Comparison of ENCODE assay signal across 9 mouse cellular contexts in genomic region chr2:147305262-147305661, GRCm38 (mm10). TPM values are rescaled to one million over a fixed set of nuclear protein-coding genes. Genes with fewer than 3 reads are reported as not detected.
A peak's percentile ranks its signal among the peaks of the same experiment; 100 is the strongest.
DNase-seq lines count a peak whose midpoint lies in the region; ATAC-seq lines count a peak whose summit lies in the region.
"Had no signal": no experiment of that assay in that cellular context is flagged by ENCODE, and none has a peak within 500 bp of the region (broad histone marks: within the 10 kb centered on the region; RNA-seq: fewer than 3 reads in every experiment).

No protein-coding gene starts in this region.

- no peak for ATAC-seq in intestine, embryonic 14.5 days (replicated peaks; ENCODE audit: low FRiP score, low TSS enrichment, low read depth)
- no peak for ATAC-seq in intestine, embryonic 16.5 days

- no peak overlapping the region for H3K27ac ChIP-seq in intestine, embryonic 14.5 days (ENCODE audit: low read depth)
- H3K27ac ChIP-seq in intestine, embryonic 16.5 days (ENCODE audit: low read length): no peak overlapping the region
- H3K27ac ChIP-seq: embryonic facial prominence, embryonic 15.5 days had no signal

- H3K4me2 ChIP-seq in intestine, embryonic 14.5 days (ENCODE audit: low read length): no peak overlapping the region
- H3K4me2 ChIP-seq in intestine, embryonic 16.5 days (ENCODE audit: low read depth, low read length): no peak overlapping the region
- H3K4me2 ChIP-seq: embryonic facial prominence, embryonic 15.5 days had no signal

- H3K9ac ChIP-seq in intestine, embryonic 14.5 days (ENCODE audit: low read length): no peak overlapping the region
- H3K9ac ChIP-seq in intestine, embryonic 16.5 days (ENCODE audit: low read depth, low read length): no peak overlapping the region
- H3K9ac ChIP-seq: embryonic facial prominence, embryonic 15.5 days had no signal

- 0 out of 2 replicates have a peak, but pooled peaks cover 2% of the 10 kb centered on the region for H3K27me3 ChIP-seq in intestine, embryonic 14.5 days (replicated peaks; ENCODE audit: control insufficient read depth, insufficient read depth, low read length)
- H3K27me3 ChIP-seq in intestine, embryonic 16.5 days (replicated peaks; ENCODE audit: control insufficient read depth, insufficient read depth, low read length): no peaks in the 10 kb centered on the region

- no peaks in the 10 kb centered on the region for H3K36me3 ChIP-seq in intestine, embryonic 14.5 days (ENCODE audit: control insufficient read depth, insufficient read depth, low read length)
- H3K36me3 ChIP-seq in intestine, embryonic 16.5 days (ENCODE audit: control insufficient read depth, insufficient read depth, low read length): no peaks in the 10 kb centered on the region
- H3K36me3 ChIP-seq: embryonic facial prominence, embryonic 15.5 days had no signal

- no peak overlapping the region for H3K4me3 ChIP-seq in intestine, embryonic 14.5 days (ENCODE audit: low read depth, low read length)
- no peak overlapping the region for H3K4me3 ChIP-seq in intestine, embryonic 16.5 days (ENCODE audit: low read length)
- H3K4me3 ChIP-seq: embryonic facial prominence, embryonic 15.5 days had no signal

- peak; percentile 52 for DNase-seq in intestine, embryonic 14.5 days (ENCODE audit: low spot score)
- DNase-seq in NIH3T3 (ENCODE audit: low read depth): peak; percentile 39
- DNase-seq in embryo, embryonic 9.5 days (ENCODE audit: extremely low spot score): peak; percentile 22
- DNase-seq in kidney, postnatal 4 days: peak; percentile 18 to 44
- peak; percentile 61 for DNase-seq in lung, postnatal 36 days
- no peak for DNase-seq in urinary bladder, postnatal 10 days (ENCODE audit: low spot score)
- DNase-seq in thymus, postnatal 14 days: no peak

- H3K9me3 ChIP-seq in intestine, embryonic 14.5 days (ENCODE audit: control insufficient read depth, low read length): no peaks in the 10 kb centered on the region
- no peaks in the 10 kb centered on the region for H3K9me3 ChIP-seq in intestine, embryonic 16.5 days (ENCODE audit: control insufficient read depth, low read length)
- H3K9me3 ChIP-seq: embryonic facial prominence, embryonic 15.5 days had no signal

- no peaks in the 10 kb centered on the region for H3K4me1 ChIP-seq in intestine, embryonic 14.5 days (replicated peaks; ENCODE audit: control insufficient read depth, insufficient read depth, low read length)
- H3K4me1 ChIP-seq in intestine, embryonic 16.5 days (ENCODE audit: control insufficient read depth, insufficient read depth, low read length): no peaks in the 10 kb centered on the region
- H3K4me1 ChIP-seq: embryonic facial prominence, embryonic 15.5 days had no signal

- 31% methylated on average over 5 of the region's 5 CpGs for WGBS in intestine, embryonic 14.5 days
- WGBS in intestine, embryonic 16.5 days: 23% methylated on average over 5 of the region's 5 CpGs

RNA-seq across cellular contexts. Expression of gene Pax1, which starts 56.5 kb away (rescaled TPM):
- not detected in 2 replicates for polyA plus RNA-seq in intestine, embryonic 14.5 days (2014; fragmentation: Nextera tagmentation; extraction: Ambion mirVana)
- polyA plus RNA-seq in intestine, embryonic 16.5 days (2015; fragmentation: Nextera tagmentation; extraction: Ambion mirVana): 0.09 TPM in 1 of 2 replicates, not detected in the other

Comparison
In these comparisons a context has a peak if more than half of its experiments do, and no peak if none do; other contexts are left out.
1. DNase-seq: peak in intestine, embryonic 14.5 days (single experiment), NIH3T3 (single experiment), embryo, embryonic 9.5 days (single experiment), kidney, postnatal 4 days (2 of 2) and lung, postnatal 36 days (single experiment); none in urinary bladder, postnatal 10 days (single experiment) and thymus, postnatal 14 days (single experiment).